Mouse (Mus musculus): Measurements from ENCODE around the gene Uvrag. TPM values are rescaled to one million over a fixed set of nuclear protein-coding genes. Genes with fewer than 3 reads are reported as not detected.
"Not testable (repeated sequence)": the region's sequence is repeated elsewhere in the genome, so short reads cannot be mapped to it uniquely, and the experiment has no call there.

The Uvrag gene
- polyA plus RNA-seq, 1 experiment from 2014 or later, result 10.1 TPM

DNA sequence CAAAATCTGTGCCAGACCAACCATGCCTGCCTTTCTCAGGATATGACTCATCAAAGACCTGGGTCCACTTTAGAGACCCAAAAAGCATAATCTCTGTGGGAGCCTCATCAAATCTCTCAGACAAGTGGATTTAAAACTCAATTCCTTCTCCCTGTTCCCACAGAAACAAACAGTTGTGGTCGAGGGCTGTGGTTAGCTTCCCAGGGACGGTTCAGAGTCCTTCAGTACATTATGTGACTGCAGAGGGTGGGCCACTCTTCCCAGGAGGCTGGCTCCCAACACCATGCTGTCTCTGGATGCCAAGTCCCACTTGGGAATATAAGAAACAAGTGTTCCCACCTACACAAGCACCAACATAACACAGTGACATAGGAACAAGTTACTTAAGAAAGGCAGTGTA, 75.0 kb downstream of the Uvrag start:
- WGBS, result 12% methylated on average over 2 of the region's 2 CpGs
- H3K9me3 ChIP-seq (ENCODE audit: control insufficient read depth, low read length), result no peaks in the 10 kb centered on the region

GRCm38 (mm10) chr7:99065391-99065831, 75.5 kb downstream of the Uvrag start:
- peak overlapping the region; percentile 17; the same call in 1 of the 2 replicates for H3K9ac ChIP-seq (ENCODE audit: low read length)
- ATAC-seq (ENCODE audit: low FRiP score) (no peak), DNase-seq (ENCODE audit: low spot score, missing footprints) (peak; percentile 87)
- H3K36me3 ChIP-seq (ENCODE audit: control insufficient read depth, insufficient read depth, low read length), result no peaks in the 10 kb centered on the region
- no peak overlapping the region for H3K27ac ChIP-seq (ENCODE audit: low read depth, low read length)
- peaks cover 8% of the 10 kb centered on the region for H3K4me1 ChIP-seq (ENCODE audit: control insufficient read depth, insufficient read depth, low read length)
- 8% methylated on average over 11 of the region's 11 CpGs for WGBS
- no peaks in the 10 kb centered on the region for H3K9me3 ChIP-seq (ENCODE audit: control insufficient read depth, low read length)
- H3K27me3 ChIP-seq (ENCODE audit: control insufficient read depth, insufficient read depth, low read length), result no peaks in the 10 kb centered on the region
- H3K4me3 ChIP-seq (ENCODE audit: low read depth, low read length), result no peak overlapping the region
- no peak overlapping the region for H3K4me2 ChIP-seq

More for the DNA sequence above, 75.0 kb downstream of the Uvrag start:
- H3K27ac ChIP-seq (ENCODE audit: low read depth, low read length), result no peak overlapping the region
- no peaks in the 10 kb centered on the region for H3K27me3 ChIP-seq (ENCODE audit: control insufficient read depth, insufficient read depth, low read length)
- ATAC-seq (ENCODE audit: low FRiP score), result no peak
- H3K9ac ChIP-seq (ENCODE audit: low read length), result no peak overlapping the region
- no peak overlapping the region for H3K4me2 ChIP-seq
- H3K4me1 ChIP-seq (ENCODE audit: control insufficient read depth, insufficient read depth, low read length), result peaks cover 8% of the 10 kb centered on the region
- DNase-seq (ENCODE audit: low spot score, missing footprints), result no peak
- no peak overlapping the region for H3K4me3 ChIP-seq (ENCODE audit: low read depth, low read length)
- no peaks in the 10 kb centered on the region for H3K36me3 ChIP-seq (ENCODE audit: control insufficient read depth, insufficient read depth, low read length)

DNA sequence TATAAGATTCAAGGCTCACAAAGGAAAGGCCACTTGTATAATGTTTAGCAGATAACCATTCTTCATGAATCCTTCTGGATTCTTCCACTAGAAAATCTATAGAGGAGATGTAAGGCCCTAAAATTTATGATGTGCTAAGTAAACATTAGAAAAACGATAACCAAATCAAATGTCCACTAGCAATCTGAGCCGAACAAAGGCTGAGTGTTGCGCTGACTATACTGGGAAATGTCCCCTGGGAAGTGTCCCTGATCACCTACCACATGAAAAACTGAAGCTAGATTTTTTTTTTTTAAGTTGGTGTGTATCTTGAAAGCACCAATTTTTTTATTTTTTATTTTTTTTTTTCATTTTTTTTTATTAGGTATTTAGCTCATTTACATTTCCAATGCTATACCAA, 76.1 kb downstream of the Uvrag start:
- Histone ChIP-seq H3K36me3 (ENCODE audit: control insufficient read depth, insufficient read depth, low read length) (no peaks in the 10 kb centered on the region), H3K27me3 (ENCODE audit: control insufficient read depth, insufficient read depth, low read length) (no peaks in the 10 kb centered on the region), H3K4me3 (ENCODE audit: low read depth, low read length) (no peak overlapping the region), H3K4me1 (ENCODE audit: control insufficient read depth, insufficient read depth, low read length) (peaks cover 8% of the 10 kb centered on the region), H3K27ac (ENCODE audit: low read depth, low read length) (no peak overlapping the region), H3K4me2 (no peak overlapping the region), H3K9me3 (ENCODE audit: control insufficient read depth, low read length) (no peaks in the 10 kb centered on the region), H3K9ac (ENCODE audit: low read length) (no peak overlapping the region)
- ATAC-seq (ENCODE audit: low FRiP score) (no peak), DNase-seq (ENCODE audit: low spot score, missing footprints) (no peak)
- 77% methylated on average over 3 of the region's 3 CpGs for WGBS

GRCm38 (mm10) chr7:99062263-99062662, 78.7 kb downstream of the Uvrag start:
- H3K4me2 ChIP-seq; H3K4me3 ChIP-seq (ENCODE audit: low read depth, low read length); ATAC-seq (ENCODE audit: low FRiP score); H3K9me3 ChIP-seq (ENCODE audit: control insufficient read depth, low read length); H3K9ac ChIP-seq (ENCODE audit: low read length); H3K36me3 ChIP-seq (ENCODE audit: control insufficient read depth, insufficient read depth, low read length); H3K27me3 ChIP-seq (ENCODE audit: control insufficient read depth, insufficient read depth, low read length); H3K4me1 ChIP-seq (ENCODE audit: control insufficient read depth, insufficient read depth, low read length); DNase-seq (ENCODE audit: low spot score, missing footprints); H3K27ac ChIP-seq (ENCODE audit: low read depth, low read length): not testable (repeated sequence)
- 85% methylated on average over 3 of the region's 3 CpGs for WGBS

- Histone ChIP-seq H3K9ac (ENCODE audit: low read length) (no peak overlapping the region), H3K36me3 (ENCODE audit: control insufficient read depth, insufficient read depth, low read length) (no peaks in the 10 kb centered on the region), H3K27ac (ENCODE audit: low read depth, low read length) (no peak overlapping the region), H3K27me3 (ENCODE audit: control insufficient read depth, insufficient read depth, low read length) (no peaks in the 10 kb centered on the region), H3K4me1 (ENCODE audit: control insufficient read depth, insufficient read depth, low read length) (peaks cover 8% of the 10 kb centered on the region), H3K4me2 (no peak overlapping the region), H3K9me3 (ENCODE audit: control insufficient read depth, low read length) (no peaks in the 10 kb centered on the region), H3K4me3 (ENCODE audit: low read depth, low read length) (no peak overlapping the region)
- ATAC-seq (ENCODE audit: low FRiP score) (no peak), DNase-seq (ENCODE audit: low spot score, missing footprints) (no peak)
- 84% methylated on average over 7 of the region's 7 CpGs for WGBS
Measured at GRCm38 (mm10) chr7:99061056-99061680, 79.8 kb downstream of the Uvrag start.

- ATAC-seq (ENCODE audit: low FRiP score), result no peak
- Histone ChIP-seq H3K27me3 (ENCODE audit: control insufficient read depth, insufficient read depth, low read length) (no peaks in the 10 kb centered on the region), H3K9ac (ENCODE audit: low read length) (no peak overlapping the region), H3K36me3 (ENCODE audit: control insufficient read depth, insufficient read depth, low read length) (no peaks in the 10 kb centered on the region), H3K4me3 (ENCODE audit: low read depth, low read length) (no peak overlapping the region), H3K9me3 (ENCODE audit: control insufficient read depth, low read length) (no peaks in the 10 kb centered on the region), H3K27ac (ENCODE audit: low read depth, low read length) (no peak overlapping the region), H3K4me1 (ENCODE audit: control insufficient read depth, insufficient read depth, low read length) (peaks cover 3% of the 10 kb centered on the region), H3K4me2 (no peak overlapping the region)
- WGBS, result 91% methylated on average over 5 of the region's 5 CpGs
- no peak for DNase-seq (ENCODE audit: low spot score, missing footprints)
Measured at GRCm38 (mm10) chr7:99060476-99060875, 80.5 kb downstream of the Uvrag start.

DNA sequence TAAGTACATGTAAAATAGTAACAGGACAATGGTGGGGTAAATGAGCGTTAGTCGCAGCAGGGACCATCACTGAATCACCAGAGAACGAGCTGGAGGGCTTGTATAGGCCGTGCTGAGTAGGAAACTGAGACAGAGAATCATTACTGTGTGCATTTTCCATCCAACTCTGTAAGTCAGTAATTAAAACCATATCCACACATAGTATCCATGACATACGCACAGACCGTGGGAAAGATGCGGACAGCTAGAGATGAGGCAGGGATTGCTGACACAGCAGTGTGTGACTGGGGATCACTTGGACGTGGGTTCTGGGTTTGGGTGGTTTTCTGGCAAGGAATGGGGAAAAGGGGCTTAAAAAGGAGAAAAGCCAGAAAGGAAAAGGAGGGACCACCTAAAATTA, 81.0 kb downstream of the Uvrag start:
- Histone ChIP-seq H3K9me3 (ENCODE audit: control insufficient read depth, low read length) (no peaks in the 10 kb centered on the region), H3K4me2 (no peak overlapping the region), H3K36me3 (ENCODE audit: control insufficient read depth, insufficient read depth, low read length) (no peaks in the 10 kb centered on the region), H3K4me3 (ENCODE audit: low read depth, low read length) (no peak overlapping the region), H3K9ac (ENCODE audit: low read length) (no peak overlapping the region), H3K27me3 (ENCODE audit: control insufficient read depth, insufficient read depth, low read length) (no peaks in the 10 kb centered on the region), H3K27ac (ENCODE audit: low read depth, low read length) (no peak overlapping the region), H3K4me1 (ENCODE audit: control insufficient read depth, insufficient read depth, low read length) (no peaks in the 10 kb centered on the region)
- no peak for DNase-seq (ENCODE audit: low spot score, missing footprints)
- WGBS, result 92% methylated on average over 8 of the region's 8 CpGs
- no peak for ATAC-seq (ENCODE audit: low FRiP score)

- Histone ChIP-seq H3K4me1 (ENCODE audit: control insufficient read depth, insufficient read depth, low read length) (no peaks in the 10 kb centered on the region), H3K36me3 (ENCODE audit: control insufficient read depth, insufficient read depth, low read length) (no peaks in the 10 kb centered on the region), H3K4me2 (no peak overlapping the region), H3K27ac (ENCODE audit: low read depth, low read length) (no peak overlapping the region), H3K9me3 (ENCODE audit: control insufficient read depth, low read length) (no peaks in the 10 kb centered on the region), H3K9ac (ENCODE audit: low read length) (no peak overlapping the region), H3K4me3 (ENCODE audit: low read depth, low read length) (no peak overlapping the region), H3K27me3 (ENCODE audit: control insufficient read depth, insufficient read depth, low read length) (no peaks in the 10 kb centered on the region)
- DNase-seq (ENCODE audit: low spot score, missing footprints), result peak; percentile 72
- ATAC-seq (ENCODE audit: low FRiP score), result no peak
- WGBS, result 85% methylated on average over 17 of the region's 17 CpGs
Measured at GRCm38 (mm10) chr7:99057053-99057630, 83.8 kb downstream of the Uvrag start.

DNA sequence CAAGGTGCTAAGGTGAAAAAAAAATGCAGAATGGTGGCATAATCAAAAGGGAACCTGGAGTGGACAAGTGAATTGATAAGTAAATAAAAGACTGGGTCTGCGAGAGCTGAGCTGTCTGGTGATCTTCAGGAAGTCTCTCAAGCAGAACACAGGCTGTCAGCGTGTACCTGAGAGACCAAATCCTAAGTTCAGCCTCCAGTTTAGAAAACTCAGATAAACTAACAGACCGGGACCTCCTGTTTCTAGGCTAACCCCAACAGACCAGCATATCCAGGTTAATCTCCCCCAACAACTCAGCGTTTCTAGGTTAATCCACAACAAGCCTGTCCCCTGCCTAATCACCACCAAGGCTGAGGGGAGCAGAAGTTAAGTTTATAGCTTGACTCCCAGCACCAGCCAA, 87.3 kb downstream of the Uvrag start:
- no peak for ATAC-seq (ENCODE audit: low FRiP score)
- Histone ChIP-seq H3K9me3 (ENCODE audit: control insufficient read depth, low read length) (no peaks in the 10 kb centered on the region), H3K4me2 (no peak overlapping the region), H3K4me3 (ENCODE audit: low read depth, low read length) (no peak overlapping the region), H3K36me3 (ENCODE audit: control insufficient read depth, insufficient read depth, low read length) (no peaks in the 10 kb centered on the region), H3K27ac (ENCODE audit: low read depth, low read length) (no peak overlapping the region), H3K27me3 (ENCODE audit: control insufficient read depth, insufficient read depth, low read length) (no peaks in the 10 kb centered on the region), H3K9ac (ENCODE audit: low read length) (no peak overlapping the region), H3K4me1 (ENCODE audit: control insufficient read depth, insufficient read depth, low read length) (no peaks in the 10 kb centered on the region)
- WGBS, result 82% methylated on average over 4 of the region's 4 CpGs
- DNase-seq (ENCODE audit: low spot score, missing footprints), result no peak
